Mouse (Mus musculus) midbrain, embryonic 16.5 days (tissue): ENCODE measurements around the gene Gm20388. TPM values are rescaled to one million over a fixed set of nuclear protein-coding genes. Genes with fewer than 3 reads are reported as not detected.
"Not testable (repeated sequence)": the region's sequence is repeated elsewhere in the genome, so short reads cannot be mapped to it uniquely, and the experiment has no call there.

Experiments used
- ATAC-seq: fragments of 200-750 bp; cut with Nextera tagmentation; 2 replicates; pipeline ENCODE4 v1.8.0; 2017; ENCODE audit warnings: moderate TSS enrichment
- H3K27ac ChIP-seq: fragments of 300-500 bp; sonication (generic); 2 replicates; pipeline ENCODE4 v1.5.1; 2014; ENCODE audit warnings: mild to moderate bottlenecking, low read length, mixed read lengths
- H3K27me3 ChIP-seq: fragments of 300-500 bp; sonication (generic); 2 replicates; pipeline ENCODE4 v1.6.1; 2014; ENCODE audit warnings: low read depth, low read length, mixed read lengths; ENCODE audit not compliant: control insufficient read depth, insufficient read depth
- H3K36me3 ChIP-seq: fragments of 300-500 bp; sonication (generic); 2 replicates; pipeline ENCODE4 v1.6.1; 2014; ENCODE audit warnings: mild to moderate bottlenecking, low read length, moderate library complexity, mixed read lengths; ENCODE audit not compliant: control insufficient read depth, insufficient read depth
- H3K4me1 ChIP-seq: fragments of 300-500 bp; sonication (generic); 2 replicates; pipeline ENCODE4 v1.6.1; 2014; ENCODE audit warnings: mild to moderate bottlenecking, low read length, mixed read lengths; ENCODE audit not compliant: control insufficient read depth, insufficient read depth
- H3K4me2 ChIP-seq: fragments of 300-500 bp; sonication (generic); 2 replicates; pipeline ENCODE4 v1.6.1; 2014; ENCODE audit warnings: mild to moderate bottlenecking, low read length, mixed read lengths
- H3K4me3 ChIP-seq: fragments of 300-500 bp; sonication (generic); 2 replicates; pipeline ENCODE4 v1.5.1; 2014; ENCODE audit warnings: low read depth, mild to moderate bottlenecking, low read length, moderate library complexity, mixed read lengths
- H3K9ac ChIP-seq: fragments of 300-500 bp; sonication (generic); 2 replicates; pipeline ENCODE4 v1.6.1; 2014; ENCODE audit warnings: low read depth, low read length, mixed read lengths
- H3K9me3 ChIP-seq: fragments of 300-500 bp; sonication (generic); replicated peaks from 2 replicates; pipeline ENCODE4 v1.6.1; 2014; ENCODE audit warnings: mild to moderate bottlenecking, low read length, mixed read lengths; ENCODE audit not compliant: control insufficient read depth, poor library complexity, severe bottlenecking
- WGBS: fragments of 180-500 bp; shearing (Covaris S2); extraction: QIAGEN DNeasy Blood & Tissue Kit; methylation state at CpG from one replicate; pipeline ENCODE4 v1.1.7; 2014; 5-methylcytosine and 5-hydroxymethylcytosine counted together
- polyA plus RNA-seq: library from polyadenylated mRNA; unstranded; fragments of >200 nt; fragmentation: Nextera tagmentation; extraction: Ambion mirVana; gene quantifications from 2 replicates; pipeline ENCODE4 v1.2.1, GENCODE M21; 2015

The Gm20388 gene
- polyA plus RNA-seq, 1 experiment from 2014 or later = 7.5 TPM

DNA sequence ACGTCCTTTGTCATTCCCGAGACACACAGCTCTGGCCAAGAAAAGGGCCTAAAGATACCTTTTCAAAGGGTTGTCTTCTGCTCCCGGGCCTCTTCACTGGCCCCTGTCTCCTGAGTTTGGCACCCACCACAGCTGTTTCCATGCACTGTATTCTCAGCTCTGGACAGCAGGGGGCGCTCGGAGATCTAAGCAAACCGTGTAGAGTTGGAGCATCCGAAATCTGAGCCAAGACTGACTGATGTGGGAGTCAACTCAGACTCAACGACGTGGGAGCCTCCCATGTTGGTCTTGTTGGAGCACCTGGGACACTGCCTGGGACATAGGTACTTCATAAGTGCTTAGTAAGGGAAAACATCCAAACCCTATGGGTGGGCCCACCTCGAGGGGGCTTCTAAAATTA lies 767.8 kb downstream of the Gm20388 start:
- H3K9ac ChIP-seq = no peak overlapping the region
- ATAC-seq = peak; percentile 67; the same call in 1 of the 2 replicates
- no peaks in the 10 kb centered on the region for H3K27me3 ChIP-seq
- H3K4me2 ChIP-seq = no peak overlapping the region
- no peak overlapping the region for H3K4me3 ChIP-seq
- no peaks in the 10 kb centered on the region for H3K9me3 ChIP-seq
- H3K36me3 ChIP-seq = peaks cover 5% of the 10 kb centered on the region; the same call in 1 of the 2 replicates
- no peak overlapping the region for H3K27ac ChIP-seq
- H3K4me1 ChIP-seq = no peaks in the 10 kb centered on the region
- 17% methylated on average over 10 of the region's 10 CpGs for WGBS

DNA sequence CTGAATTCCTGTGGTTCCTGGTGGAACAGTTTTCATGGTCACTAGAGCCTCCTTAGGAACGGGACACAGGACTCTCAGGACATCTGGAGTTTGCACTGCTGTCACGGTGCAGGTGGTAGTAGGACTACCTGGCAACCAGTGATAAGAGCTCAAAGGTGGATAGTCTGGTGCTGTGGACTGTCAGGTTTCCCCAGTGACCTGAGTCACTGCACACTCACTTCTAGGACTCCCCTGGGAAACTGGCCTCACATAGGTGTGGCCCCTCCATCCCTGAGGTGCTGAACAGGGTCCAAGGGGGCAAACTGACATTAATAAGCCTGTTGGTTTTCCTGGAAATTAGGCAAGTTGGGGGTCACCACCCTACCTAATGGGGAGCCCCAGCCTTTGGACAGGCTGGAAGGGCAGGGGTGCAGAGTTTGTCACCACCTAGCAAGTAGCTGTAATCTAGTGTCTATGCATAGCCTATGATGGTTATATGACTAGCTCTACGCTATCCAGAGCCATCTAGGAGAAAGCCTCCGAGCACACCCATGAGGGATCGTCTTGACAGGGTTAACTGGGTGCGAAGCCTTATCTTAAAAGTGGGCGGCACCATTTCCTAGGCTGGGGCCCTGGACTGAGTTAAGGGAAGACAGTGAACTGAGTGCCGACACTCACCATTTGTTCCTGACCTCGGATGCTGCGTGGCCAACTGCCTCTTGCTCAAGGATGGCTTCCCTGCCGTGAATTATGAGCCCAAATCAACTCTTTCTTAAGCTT lies 769.2 kb downstream of the Gm20388 start:
- H3K27ac ChIP-seq = no peak overlapping the region
- WGBS = 80% methylated on average over 11 of the region's 11 CpGs
- no peak overlapping the region for H3K9ac ChIP-seq
- no peaks in the 10 kb centered on the region for H3K4me1 ChIP-seq
- no peaks in the 10 kb centered on the region for H3K36me3 ChIP-seq
- ATAC-seq = no peak
- no peaks in the 10 kb centered on the region for H3K9me3 ChIP-seq
- H3K4me3 ChIP-seq = no peak overlapping the region
- no peak overlapping the region for H3K4me2 ChIP-seq
- no peaks in the 10 kb centered on the region for H3K27me3 ChIP-seq

DNA sequence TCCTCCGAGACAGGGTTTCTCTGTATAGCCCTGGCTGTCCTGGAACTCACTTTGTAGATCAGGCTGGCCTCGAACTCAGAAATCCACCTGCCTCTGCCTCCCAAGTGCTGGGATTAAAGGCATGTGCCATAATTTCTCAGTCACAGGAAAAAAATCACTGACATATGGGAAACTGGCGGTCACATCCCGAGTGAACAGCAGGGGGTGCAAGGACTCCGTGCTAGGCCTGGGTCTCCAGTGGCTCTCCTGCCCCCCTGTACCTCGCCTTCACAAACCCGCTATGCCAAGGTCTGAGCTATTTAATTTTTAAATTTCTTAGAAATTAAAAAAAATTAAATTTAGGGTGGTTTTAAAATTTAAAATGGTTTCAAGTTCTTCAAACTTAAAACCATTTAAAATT lies 769.8 kb downstream of the Gm20388 start:
- not testable (repeated sequence) for H3K4me2 ChIP-seq, H3K9me3 ChIP-seq, H3K4me3 ChIP-seq, H3K4me1 ChIP-seq, H3K36me3 ChIP-seq, H3K27ac ChIP-seq, ATAC-seq, H3K9ac ChIP-seq, H3K27me3 ChIP-seq
- 56% methylated on average over 7 of the region's 7 CpGs for WGBS

DNA sequence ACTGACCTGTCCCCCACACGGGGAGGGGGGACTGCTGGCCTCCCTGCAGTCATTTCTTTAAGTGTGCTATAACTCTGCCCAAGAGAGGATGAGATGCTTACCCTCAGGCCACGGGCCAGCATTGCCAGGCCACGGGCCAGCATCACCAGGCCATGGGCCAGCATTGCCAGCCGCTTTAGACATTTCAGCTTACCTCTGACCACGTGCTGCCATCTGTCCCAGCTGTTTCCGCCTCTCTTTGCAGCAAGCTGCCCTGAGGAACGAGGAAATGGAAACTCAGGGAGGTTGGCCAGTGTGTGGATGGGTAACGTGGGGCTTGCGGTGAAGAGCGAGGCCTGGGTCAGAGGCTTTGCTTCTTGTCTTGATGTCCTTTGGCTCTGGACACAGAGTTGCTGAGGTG lies 770.5 kb downstream of the Gm20388 start:
- H3K27me3 ChIP-seq = no peaks in the 10 kb centered on the region
- no peak overlapping the region for H3K27ac ChIP-seq
- H3K4me2 ChIP-seq = no peak overlapping the region
- WGBS = 78% methylated on average over 10 of the region's 10 CpGs
- no peaks in the 10 kb centered on the region for H3K36me3 ChIP-seq
- no peak overlapping the region for H3K9ac ChIP-seq
- ATAC-seq = no peak
- no peak overlapping the region for H3K4me3 ChIP-seq
- H3K9me3 ChIP-seq = no peaks in the 10 kb centered on the region
- H3K4me1 ChIP-seq = no peaks in the 10 kb centered on the region

DNA sequence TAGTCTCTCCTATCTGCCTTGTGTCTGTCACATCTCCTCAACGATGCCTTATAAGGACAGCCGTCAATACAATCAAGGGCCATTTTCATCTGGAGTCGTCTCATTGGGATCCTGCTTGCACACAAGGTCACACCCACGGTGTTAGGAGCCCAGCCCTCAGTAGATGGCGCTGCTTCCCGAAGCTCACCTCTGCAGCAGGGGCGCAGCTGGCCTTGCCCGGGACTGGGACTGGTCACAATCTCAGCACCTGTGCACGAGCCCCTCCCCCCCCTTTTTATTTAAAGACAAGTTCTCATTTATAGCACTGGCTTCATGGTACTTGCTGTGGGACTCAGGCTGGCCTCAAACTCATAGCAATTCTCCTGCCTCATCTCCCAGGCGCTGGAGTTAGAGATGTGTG lies 773.0 kb downstream of the Gm20388 start:
- Histone ChIP-seq H3K9ac (no peak overlapping the region), H3K27me3 (no peaks in the 10 kb centered on the region), H3K36me3 (no peaks in the 10 kb centered on the region), H3K27ac (no peak overlapping the region), H3K4me1 (no peaks in the 10 kb centered on the region), H3K4me2 (no peak overlapping the region), H3K9me3 (no peaks in the 10 kb centered on the region), H3K4me3 (no peak overlapping the region)
- no peak for ATAC-seq
- WGBS = 16% methylated on average over 10 of the region's 10 CpGs

DNA sequence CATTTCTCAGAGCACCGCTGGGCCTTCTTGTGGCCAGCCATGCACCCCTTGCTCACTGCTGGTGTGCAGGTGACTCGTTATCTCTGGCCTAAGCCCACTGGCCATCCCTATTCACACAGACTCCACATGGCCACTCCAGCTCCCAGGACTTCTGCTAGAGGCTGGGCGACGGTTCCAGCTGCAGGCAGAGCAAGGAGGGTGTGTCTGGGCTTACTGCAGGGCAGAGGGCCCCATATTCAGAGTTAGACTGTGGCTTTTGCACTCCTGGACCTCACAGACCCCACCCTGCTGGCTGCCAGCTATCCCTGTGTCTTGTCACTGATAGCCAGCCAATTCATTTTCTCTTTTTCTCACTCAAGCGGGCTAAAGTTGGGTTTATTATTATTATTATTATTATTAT lies 773.4 kb downstream of the Gm20388 start:
- H3K27me3 ChIP-seq = no peaks in the 10 kb centered on the region
- no peak overlapping the region for H3K4me2 ChIP-seq
- no peaks in the 10 kb centered on the region for H3K9me3 ChIP-seq
- H3K4me1 ChIP-seq = no peaks in the 10 kb centered on the region
- 70% methylated on average over 5 of the region's 5 CpGs for WGBS
- no peak overlapping the region for H3K27ac ChIP-seq
- H3K36me3 ChIP-seq = no peaks in the 10 kb centered on the region
- H3K4me3 ChIP-seq = no peak overlapping the region
- no peak overlapping the region for H3K9ac ChIP-seq
- no peak for ATAC-seq

DNA sequence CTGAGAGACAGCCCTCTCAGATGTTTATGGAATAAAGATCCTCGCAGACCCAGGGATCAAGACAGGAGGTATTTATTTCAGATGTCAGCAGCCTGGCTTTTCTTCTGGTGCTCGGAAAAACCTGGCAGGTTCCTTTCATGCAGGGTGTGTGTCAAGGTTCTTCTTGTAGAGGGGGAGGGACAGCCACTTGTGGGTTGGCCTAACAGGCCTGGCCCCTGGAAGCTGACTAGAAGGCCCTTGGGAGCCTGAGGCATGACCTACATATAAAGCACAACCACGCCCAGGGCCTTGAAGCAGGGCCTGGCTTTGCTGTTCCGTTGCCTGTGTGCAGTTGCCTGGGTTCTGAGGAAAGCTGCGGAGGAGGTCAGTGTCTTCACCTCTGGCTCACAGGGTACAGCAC lies 774.5 kb downstream of the Gm20388 start:
- ATAC-seq = no peak
- H3K4me1 ChIP-seq = no peaks in the 10 kb centered on the region
- no peak overlapping the region for H3K4me3 ChIP-seq
- H3K9me3 ChIP-seq = no peaks in the 10 kb centered on the region
- H3K36me3 ChIP-seq = no peaks in the 10 kb centered on the region
- no peak overlapping the region for H3K4me2 ChIP-seq
- WGBS = 77% methylated on average over 5 of the region's 5 CpGs
- H3K9ac ChIP-seq = no peak overlapping the region
- H3K27me3 ChIP-seq = no peaks in the 10 kb centered on the region
- H3K27ac ChIP-seq = no peak overlapping the region

DNA sequence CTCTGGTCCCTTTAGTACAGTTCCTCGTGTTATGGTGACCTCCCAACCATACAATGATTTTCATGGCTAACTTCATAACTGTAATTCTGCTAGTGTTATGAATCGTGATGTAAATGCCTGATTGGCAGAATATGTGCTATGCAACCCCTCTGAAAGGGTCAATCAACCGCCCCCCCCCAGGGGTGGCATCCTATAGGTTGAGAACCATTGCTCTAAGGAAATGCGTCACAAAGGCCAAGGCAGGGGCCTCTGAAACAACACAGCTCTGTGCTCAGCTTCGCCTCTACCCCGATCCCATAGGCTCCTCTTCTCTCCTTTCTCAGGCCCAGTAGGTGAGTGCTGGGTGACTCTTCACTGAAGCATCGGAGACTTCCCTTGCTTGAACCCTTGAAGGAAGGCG lies 775.0 kb downstream of the Gm20388 start:
- Histone ChIP-seq H3K4me1 (no peaks in the 10 kb centered on the region), H3K27me3 (no peaks in the 10 kb centered on the region), H3K4me2 (no peak overlapping the region), H3K27ac (no peak overlapping the region), H3K36me3 (no peaks in the 10 kb centered on the region), H3K4me3 (no peak overlapping the region), H3K9me3 (no peaks in the 10 kb centered on the region), H3K9ac (no peak overlapping the region)
- ATAC-seq = no peak
- WGBS = 82% methylated on average over 8 of the region's 8 CpGs

DNA sequence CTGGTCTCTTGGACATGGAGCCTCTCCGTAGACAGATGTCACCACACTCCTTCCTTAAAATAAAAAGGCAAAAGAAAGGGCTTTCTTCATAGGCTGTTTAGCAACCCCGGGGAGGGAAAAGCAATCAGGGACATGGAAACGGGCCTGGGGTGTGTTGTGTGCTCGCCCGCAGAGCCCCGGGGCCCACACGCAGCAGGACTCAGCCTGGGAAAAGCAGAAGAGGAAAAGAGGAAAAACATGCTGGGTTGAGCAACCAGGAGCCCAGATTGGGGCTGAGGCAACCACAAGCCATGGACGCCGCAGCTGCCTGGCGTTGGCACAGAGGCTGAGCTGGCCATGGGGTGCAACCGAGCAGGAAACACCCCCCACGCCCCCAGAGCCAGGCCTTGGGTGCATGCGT lies 775.4 kb downstream of the Gm20388 start:
- no peaks in the 10 kb centered on the region for H3K27me3 ChIP-seq
- no peak overlapping the region for H3K4me2 ChIP-seq
- no peaks in the 10 kb centered on the region for H3K9me3 ChIP-seq
- H3K4me1 ChIP-seq = no peaks in the 10 kb centered on the region
- no peak overlapping the region for H3K9ac ChIP-seq
- ATAC-seq = no peak
- no peak overlapping the region for H3K27ac ChIP-seq
- H3K4me3 ChIP-seq = no peak overlapping the region
- 81% methylated on average over 13 of the region's 13 CpGs for WGBS
- H3K36me3 ChIP-seq = no peaks in the 10 kb centered on the region
